Mouse (Mus musculus) C3H10T1/2 (cell line): Measurements from ENCODE around the gene Terf2. TPM values are rescaled to one million over a fixed set of nuclear protein-coding genes. Genes with fewer than 3 reads are reported as not detected.

ENCODE experiments used
- polyA plus RNA-seq, 2 experiments: library from polyadenylated mRNA; unstranded; fragments of >200 nt; fragmentation: generic; extraction: Trizol; gene quantifications; one replicate each; pipeline ENCODE4 v1.2.1; 2012; ENCODE audit warnings: missing spikeins in 2 of 2

Terf2 gene
- polyA plus RNA-seq, result 10 to 100 TPM in 1 of 2 experiments, 1 to 10 TPM in 1; 8.7 to 24.4 TPM

GRCm38 (mm10) chr8:107096366-107097036 is at the start of gene Terf2:
TSS of gene Terf2 (minus strand) at chr8:107096547.

DNA sequence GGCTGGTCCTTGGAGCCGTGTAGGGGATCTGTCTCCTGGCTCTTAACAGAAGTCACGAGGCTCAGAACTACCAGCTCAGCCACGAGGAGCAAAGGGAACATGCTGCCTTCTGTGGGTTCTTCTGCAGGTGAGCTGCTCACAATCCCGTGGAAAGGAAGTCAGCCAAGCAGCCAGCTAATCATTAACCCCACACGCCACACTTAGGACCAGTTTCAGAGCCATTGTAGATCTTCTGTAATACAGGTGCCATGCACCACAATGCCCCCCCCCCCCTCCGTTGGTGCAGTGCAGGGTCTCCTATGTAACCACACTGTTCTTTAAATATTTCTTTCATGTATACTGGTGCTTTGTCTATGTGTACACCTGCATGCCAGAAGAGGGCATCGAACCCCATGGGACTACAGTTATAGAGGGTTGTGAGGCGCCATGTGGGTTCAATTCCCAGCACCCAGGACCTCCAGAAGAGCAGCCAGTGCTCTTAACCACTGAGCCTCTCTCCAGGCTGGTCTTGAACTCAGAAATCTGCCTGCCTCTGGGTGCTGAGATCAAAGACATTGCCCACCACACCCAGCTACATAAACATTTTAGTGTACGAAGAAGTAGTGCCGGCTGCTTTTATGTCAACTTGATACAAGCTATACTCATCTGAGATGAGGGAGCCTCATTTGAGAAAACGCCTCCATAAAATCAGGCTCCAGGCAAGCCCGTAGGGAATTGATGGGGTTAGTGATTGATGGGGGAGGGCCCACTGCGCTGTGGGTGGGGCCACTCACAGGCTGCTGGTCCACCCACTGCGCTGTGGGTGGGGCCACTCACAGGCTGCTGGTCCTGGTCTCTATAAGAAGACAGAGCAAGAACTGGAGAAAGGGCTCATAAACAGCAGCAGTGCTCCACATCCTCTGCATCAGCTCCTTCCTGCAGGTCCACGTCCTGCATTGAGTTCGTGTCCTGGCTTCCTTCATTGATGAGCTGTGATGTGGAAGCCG is 30.5 kb downstream of the Terf2 start, which contains the start of gene Tmed6:
Gene Tmed6 (minus strand): TSS at position 134 of the 986 bp plus-strand sequence.

GRCm38 (mm10) chr8:107056076-107056972 is 40.0 kb downstream of the Terf2 start, which contains the start of the genes Cog8 and Nip7:
TSS of gene Cog8 (minus strand) at chr8:107056689.
TSS of gene Nip7 (plus strand) at chr8:107056877.

GRCm38 (mm10) chr8:107048061-107048941 is 48.0 kb downstream of the Terf2 start, which contains the start of gene Pdf:
TSS of gene Pdf (minus strand) at chr8:107048614.

DNA sequence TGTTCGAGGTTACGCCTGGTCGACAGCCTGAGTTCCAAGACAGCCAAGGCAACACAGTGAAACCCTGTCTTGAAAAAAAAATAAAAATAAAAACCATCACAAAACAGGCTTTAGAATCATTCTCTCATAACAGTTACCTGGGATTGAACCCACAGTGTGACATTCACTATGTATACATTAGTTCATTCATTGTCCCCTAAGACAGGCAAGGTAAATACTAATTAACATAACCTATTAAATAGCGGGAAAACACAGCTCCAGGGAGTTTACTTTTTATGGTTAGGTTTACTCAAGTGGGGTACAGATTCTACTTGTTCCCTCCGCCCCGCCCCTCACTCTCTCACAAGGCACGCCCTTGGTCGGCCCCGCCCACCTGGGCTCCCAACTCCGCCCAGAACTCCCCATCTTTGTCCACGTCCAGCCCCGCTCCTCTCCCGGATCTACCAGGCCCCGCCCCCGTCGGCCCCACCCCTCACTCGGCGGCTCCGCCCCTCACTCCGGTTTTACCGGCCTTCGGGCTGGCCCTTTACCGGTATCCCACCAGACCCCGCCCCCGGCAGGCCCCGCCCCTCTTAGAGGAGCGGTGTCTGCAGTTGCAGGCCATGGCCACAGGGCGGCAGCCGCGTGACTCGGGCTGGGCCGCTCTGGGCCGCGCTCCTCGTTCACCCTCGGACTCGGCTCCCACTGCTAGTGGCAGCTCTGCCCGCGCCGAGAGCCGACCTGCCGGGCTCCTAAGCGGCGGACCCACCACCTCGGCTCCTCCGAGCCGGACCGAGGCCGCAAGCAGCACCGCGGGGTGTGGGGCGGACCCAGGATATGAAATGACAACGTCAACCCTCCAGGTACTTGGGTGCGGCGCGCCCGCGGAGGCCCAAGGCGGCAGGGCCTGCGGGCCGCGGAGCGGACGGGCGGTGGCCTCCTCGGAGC is 65.4 kb downstream of the Terf2 start, which contains the start of gene Vps4a:
Gene Vps4a (plus strand): TSS at position 573 of the 927 bp plus-strand sequence.

Other genes with a start within 250 kb of the Terf2 start
- under 1 TPM; 0.01 to 0.58 TPM for gene Has3, start 226.3 kb downstream of the Terf2 start, polyA plus RNA-seq
- gene Utp4, start 202.9 kb downstream of the Terf2 start, polyA plus RNA-seq, result 10 to 100 TPM; 18.7 to 21.2 TPM
- 10 to 100 TPM in 1 of 2 experiments, under 1 TPM in 1; 0.95 to 15.0 TPM for gene Sntb2, start 160.8 kb downstream of the Terf2 start, polyA plus RNA-seq
- 10 to 100 TPM; 18.1 to 47.6 TPM for gene Vps4a, start 65.3 kb downstream of the Terf2 start, polyA plus RNA-seq
- gene Pdf, start 47.9 kb downstream of the Terf2 start, polyA plus RNA-seq, result 10 to 100 TPM in 1 of 2 experiments, 1 to 10 TPM in 1; 2.2 to 10.3 TPM
- 10 to 100 TPM; 20.6 to 21.8 TPM for gene Cog8, start 39.9 kb downstream of the Terf2 start, polyA plus RNA-seq
- 10 to 100 TPM; 36.2 to 37.1 TPM for gene Nip7, start 39.7 kb downstream of the Terf2 start, polyA plus RNA-seq
- not detected for gene Tmed6, start 30.9 kb downstream of the Terf2 start, polyA plus RNA-seq
- 10 to 100 TPM in 1 of 2 experiments, 1 to 10 TPM in 1; 8.3 to 34.6 TPM for gene Cyb5b, start 54.1 kb upstream of the Terf2 start, polyA plus RNA-seq
- gene Nfat5, start 196.9 kb upstream of the Terf2 start, polyA plus RNA-seq, result 10 to 100 TPM in 1 of 2 experiments, under 1 TPM in 1; 0.66 to 10.1 TPM